Mouse (Mus musculus): ENCODE measurements around the gene Tmcc3.
"Not testable (repeated sequence)": the region's sequence is repeated elsewhere in the genome, so short reads cannot be mapped to it uniquely, and the experiment has no call there.

The Tmcc3 gene

DNA sequence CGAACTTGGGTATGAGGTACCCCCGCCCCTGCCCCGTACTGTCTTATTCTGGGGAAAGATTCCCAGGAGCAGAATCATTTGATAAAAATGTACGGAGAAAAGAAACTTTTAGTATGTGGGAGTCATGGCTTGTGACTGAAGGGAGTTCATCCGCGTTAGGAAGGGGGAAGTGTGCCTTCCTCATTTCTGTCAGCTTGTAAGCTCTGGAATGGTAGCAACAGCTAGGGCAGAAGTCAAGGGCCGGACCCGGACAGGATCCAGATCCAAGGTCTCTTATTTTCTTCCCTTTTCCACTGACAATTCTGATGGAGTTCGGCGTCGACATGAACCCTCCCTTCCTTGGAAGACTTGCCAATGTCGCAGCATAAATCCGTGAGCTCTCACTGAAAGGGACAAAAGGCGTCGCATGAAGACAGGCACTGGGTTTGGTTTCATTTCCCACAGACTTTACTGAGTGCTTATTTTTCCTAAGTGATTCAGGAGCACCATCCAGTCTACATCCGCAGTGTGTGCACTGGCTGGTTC is 193.6 kb downstream of the Tmcc3 start:
- in situ Hi-C loops (cut with MboI, MseI) = loop anchor here in 1 of 2 experiments (5.0 kb wide), 1 partner anchor 72 kb away; no protein-coding TSS in a partner anchor

DNA sequence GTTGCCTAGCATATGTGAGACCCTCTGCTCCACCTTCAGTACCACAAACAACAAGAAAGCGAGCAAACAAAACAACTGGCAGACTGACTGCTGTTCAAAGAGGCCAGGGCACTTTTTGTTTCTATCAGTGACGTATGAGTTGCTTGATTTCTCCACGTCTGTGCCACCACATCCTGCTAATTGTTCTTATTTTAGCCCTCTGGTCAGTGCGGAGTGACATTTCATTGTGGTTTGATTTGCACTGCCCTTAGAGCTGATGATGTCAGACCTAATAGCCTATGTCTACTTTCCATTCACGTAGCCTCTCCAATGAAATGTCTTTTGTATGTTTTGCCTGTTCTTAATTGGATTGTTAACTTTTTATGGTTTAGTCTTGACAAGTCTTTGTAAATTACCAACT is 197.1 kb downstream of the Tmcc3 start:
- in situ Hi-C loops (cut with MboI, MseI) = loop anchor here in 1 of 2 experiments (5.0 kb wide), 1 partner anchor 68 kb away; no protein-coding TSS in a partner anchor

DNA sequence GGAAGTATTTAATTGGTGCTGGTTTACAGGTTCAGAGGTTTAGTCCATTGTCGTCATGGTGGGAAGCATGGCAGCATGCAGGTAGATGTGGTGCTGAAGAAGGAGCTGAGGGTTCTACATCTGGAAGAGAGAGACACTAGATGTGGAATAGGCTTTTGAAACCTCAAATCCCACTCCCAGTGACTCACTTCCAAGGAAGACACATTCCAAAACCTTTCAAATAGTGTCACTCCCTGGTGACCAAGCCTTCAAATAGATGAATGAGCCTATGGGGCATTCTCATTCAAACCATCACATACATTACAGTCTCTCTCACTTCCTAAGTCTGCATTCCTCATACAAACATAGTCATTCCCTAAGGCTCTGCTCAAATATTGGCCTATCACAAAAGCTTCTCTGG is 201.0 kb downstream of the Tmcc3 start:
- in situ Hi-C loops (cut with MboI, MseI) = loop anchor here in 1 of 2 experiments (5.0 kb wide), 1 partner anchor 45 kb away; no protein-coding TSS in a partner anchor

DNA sequence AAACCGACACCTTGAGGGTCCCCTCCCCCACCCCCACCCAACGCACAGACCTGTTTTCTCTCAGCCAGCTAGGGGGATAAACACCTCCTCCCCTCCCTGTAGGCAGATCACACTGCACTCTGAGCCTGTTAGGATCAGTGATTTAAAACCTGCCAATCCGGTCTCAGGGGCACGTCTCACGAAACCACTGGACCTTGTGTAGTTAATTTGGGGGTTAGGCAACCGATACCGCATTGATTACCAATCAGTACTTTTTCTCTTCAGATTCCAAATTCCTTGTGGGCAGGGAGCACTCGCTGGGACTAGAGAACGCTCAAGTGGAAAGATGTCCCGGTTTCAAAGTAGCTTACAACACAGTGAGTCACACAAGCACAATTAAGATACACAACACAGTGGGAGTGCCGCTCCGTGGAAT is 202.3 kb downstream of the Tmcc3 start:
- in situ Hi-C loops (cut with MboI, MseI) = loop anchor here in 1 of 2 experiments (5.0 kb wide), 1 partner anchor 43 kb away; no protein-coding TSS in a partner anchor

DNA sequence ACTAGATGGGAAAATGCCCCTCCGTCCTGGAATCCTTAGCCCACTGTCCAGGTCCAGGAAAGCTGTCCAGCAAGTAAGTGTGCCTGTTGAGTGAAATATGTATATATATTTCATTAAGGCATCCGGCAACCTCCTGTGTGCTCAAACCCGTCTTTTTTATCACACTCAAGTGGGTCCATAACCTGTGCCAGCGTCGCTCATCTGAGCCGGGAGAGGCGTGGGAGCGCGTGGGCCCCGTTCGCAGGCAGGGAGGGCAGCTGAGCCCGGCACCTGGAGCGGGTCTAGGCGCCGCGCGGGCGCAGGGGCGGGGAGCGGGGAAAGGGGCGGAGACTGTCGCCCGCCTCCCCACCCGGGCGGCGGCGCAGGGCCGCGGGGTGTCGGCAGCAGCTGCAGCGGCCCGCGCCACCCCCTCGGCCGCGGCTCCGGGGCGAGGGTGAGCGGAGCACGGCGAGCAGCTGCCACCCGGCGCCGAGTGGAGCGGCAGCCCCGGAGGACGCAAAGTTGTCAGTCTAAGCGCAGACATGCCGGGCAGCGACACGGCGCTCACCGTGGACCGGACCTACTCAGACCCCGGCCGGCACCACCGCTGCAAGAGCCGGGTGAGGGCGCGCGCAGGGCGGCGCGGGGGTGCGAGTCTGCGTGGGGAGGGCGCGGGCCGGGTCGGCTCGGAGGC is 202.9 kb downstream of the Tmcc3 start:
- in situ Hi-C loops (cut with MboI, MseI) = loop anchor here in 1 of 2 experiments (5.0 kb wide), 1 partner anchor 43 kb away; no protein-coding TSS in a partner anchor

DNA sequence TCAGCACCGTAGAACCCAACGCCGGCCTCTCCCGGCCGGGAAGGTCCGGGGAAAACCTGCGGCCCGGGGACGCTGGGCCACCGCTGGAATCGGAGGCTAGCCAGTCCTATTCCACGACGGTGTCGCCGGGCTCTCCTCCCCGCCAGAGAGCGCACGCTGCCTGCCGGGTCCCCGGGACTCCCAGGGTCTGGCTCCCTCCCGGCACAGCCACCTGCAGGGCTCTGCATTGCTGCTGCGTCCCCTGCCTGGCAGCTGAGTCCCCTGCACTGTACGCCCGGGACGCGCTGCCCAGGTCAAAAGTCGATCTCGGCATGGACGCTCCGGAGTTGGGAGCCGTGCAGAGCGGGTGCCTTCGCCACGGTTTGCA is 203.4 kb downstream of the Tmcc3 start:
- in situ Hi-C loops (cut with MboI, MseI) = no loop called here

DNA sequence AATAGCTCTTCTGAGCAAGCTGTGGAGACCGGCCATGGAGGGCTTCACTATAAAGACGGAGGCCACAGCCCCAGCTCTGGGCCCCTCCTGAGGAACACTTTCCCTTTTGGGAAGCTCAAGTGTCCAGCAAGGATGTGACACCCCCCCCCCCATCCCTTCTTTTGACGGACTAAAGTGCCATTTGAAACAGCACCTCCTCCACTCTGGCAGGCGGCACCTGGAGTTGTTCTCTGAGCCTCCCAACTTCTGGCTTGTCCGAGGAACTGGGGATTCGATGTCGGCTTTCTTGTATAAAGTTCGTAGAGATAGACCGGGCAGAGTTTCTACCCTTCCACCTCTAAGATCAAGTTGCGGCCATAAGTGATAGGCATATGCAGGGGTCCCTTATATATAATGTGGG is 203.8 kb downstream of the Tmcc3 start:
- in situ Hi-C loops (cut with MboI, MseI) = no loop called here

DNA sequence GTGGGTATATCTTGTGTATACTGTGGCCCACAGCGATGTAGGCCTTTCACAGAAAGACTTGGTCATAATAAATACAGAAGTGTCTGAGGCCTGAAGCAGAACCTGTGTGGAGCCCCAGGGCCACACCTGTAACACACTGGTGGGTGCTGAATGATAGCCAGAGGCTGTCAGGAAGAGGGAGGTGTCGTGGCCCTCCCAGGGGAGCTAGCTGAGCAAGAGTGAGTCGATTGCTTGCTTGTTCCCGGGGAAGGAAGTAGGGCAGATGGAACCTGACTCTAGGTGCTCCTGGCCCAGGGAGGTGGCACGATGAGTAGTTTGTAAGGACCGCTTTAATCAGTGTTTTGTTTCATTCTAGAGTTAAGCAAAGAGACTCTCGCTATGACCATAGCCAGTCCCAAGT is 208.1 kb downstream of the Tmcc3 start:
- in situ Hi-C loops (cut with MboI, MseI) = loop anchor here (5.0 to 10.0 kb wide), 2 partner anchors 93 to 1435 kb away; partner anchors contain the start of gene Cfap54 (in 1 of the 2)

DNA sequence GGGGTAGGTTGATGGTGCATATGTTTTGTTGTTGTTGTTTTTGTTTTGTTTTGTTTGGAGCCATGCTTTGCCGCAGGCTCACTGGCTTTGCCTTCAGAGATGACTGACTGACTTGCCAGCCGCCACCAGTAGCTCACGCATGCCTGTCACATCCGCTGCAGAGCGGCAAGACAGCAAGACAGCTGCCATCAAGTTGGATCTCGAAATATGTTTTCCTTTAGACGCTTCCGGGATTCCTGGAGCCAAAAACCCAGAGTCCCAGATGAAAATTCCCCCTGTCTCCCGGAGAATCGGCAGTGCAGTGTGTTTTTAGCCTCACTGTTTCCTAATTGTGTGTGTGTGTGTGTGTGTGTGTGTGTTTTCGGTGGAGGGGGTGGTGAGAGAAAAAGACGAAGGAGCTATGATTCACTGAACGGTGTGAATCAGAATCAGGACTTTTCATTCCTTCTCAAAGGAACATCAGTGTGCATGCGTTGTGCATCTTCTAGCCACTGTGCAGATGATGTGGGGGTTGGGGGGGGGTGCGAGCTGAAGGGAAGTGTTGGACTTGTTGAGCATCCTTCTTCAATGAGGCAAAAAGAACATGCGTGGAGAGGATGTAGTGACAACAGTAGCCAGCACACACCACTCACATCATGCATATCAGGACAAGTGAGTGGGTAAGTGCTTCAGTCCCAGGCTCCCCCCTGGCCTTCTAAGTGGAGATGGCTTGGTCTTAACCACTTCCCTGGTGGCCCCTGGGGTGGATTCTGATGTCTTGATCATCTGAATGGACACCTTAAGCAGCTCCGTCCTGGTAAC is 208.8 kb downstream of the Tmcc3 start:
- in situ Hi-C loops (cut with MboI, MseI) = loop anchor here (5.0 to 10.0 kb wide), 2 partner anchors 93 to 1436 kb away; partner anchors contain the start of gene Cfap54 (in 1 of the 2)

DNA sequence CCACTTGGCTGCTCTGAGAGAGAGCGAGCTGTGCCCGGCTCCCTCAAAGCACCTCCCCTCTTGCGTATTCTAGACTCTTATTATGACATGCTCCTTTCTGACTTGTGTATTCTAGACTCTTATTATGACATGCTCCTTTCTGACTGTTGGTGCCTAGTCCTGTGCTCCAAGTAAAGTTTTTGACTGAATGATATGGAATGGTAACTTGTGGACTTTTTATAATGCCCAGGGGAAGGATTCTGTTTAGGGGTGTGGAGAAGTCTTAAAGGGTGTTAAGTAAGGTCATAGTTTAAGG is 209.3 kb downstream of the Tmcc3 start:
- in situ Hi-C loops (cut with MboI, MseI) = loop anchor here (5.0 to 10.0 kb wide), 2 partner anchors 94 to 1436 kb away; partner anchors contain the start of gene Cfap54 (in 1 of the 2)

DNA sequence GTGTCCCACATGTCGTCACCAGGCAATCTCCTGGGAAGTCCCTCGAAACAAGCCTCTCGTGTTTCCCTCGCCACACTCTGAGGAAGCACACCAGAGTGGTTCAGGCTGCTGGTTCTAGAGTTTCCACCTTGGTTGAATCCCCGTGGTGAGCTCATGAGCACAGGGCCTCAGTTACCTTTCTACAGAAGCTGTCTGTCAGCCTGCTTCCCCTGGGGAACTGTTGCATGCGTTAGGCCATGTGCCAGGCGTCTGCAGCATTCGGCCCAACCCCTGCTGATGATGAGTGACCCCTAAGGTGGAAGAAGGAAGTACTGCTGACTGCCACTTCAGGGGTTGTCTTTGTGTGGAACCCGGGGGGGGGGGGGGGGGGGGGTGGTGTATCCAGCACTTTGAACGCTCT is 210.0 kb downstream of the Tmcc3 start:
- in situ Hi-C loops (cut with MboI, MseI) = loop anchor here (5.0 to 10.0 kb wide), 2 partner anchors 94 to 1437 kb away; partner anchors contain the start of gene Cfap54 (in 1 of the 2)

DNA sequence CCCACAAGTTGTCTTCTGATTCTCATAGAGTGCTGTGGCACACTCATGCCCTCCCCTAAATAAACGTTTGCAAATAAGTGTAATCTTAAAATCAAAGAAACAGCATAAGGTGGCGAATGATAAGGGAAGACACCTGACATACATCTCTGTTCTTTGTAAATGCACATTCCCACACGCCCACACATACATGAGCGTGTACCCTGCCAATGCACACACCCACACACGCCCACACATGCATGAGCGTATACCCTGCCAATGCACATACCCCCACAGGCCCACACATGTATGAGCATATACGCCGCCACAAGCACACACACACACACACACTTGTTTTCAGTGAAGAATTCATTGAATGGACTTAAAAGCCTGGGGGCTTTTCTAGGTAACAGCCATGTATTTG is 211.5 kb downstream of the Tmcc3 start:
- in situ Hi-C loops (cut with MboI, MseI) = loop anchor here (5.0 to 10.0 kb wide), 2 partner anchors 96 to 1438 kb away; partner anchors contain the start of gene Cfap54 (in 1 of the 2)

DNA sequence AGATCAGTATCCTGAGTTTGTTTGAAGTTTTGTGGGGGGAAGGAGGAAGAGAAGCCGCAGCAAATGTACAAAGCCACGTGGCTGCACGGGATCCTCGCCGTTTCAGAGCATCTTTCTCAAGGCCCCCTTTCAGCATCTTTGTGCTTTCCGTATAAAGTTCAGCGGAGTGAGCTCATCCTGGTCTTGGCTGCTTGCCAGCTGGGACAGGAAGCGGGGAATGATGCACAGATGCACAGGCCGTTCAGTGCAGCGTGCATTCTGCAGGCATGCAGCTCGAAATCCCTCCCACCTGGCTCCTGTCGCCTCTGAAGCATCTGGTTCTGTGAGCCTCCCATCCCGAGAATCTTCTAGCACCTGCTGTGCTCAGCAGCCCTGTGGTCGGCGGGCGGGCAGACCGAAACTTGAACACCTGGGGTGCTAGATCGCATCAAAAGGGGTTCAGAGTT is 212.0 kb downstream of the Tmcc3 start:
- in situ Hi-C loops (cut with MboI, MseI) = loop anchor here (5.0 to 10.0 kb wide), 2 partner anchors 96 to 1439 kb away; partner anchors contain the start of gene Cfap54 (in 1 of the 2)

DNA sequence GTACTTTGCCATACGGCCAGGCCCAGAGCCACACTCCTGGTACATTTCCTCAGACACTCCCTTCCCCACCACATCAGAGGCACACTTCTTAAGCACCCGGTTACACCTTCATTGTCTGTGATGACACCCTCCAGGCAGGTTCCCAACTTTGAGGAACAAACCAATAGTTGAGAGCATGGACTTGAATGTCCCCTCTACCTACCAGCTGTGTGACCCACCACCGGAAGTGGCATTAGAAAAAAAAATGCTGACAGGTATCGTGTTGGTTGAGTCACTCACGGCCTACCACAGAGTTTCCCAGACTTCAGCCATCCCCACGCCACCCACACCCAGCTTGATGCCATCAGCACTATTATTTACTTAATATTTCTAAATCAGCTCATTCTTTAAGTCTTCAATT is 213.2 kb downstream of the Tmcc3 start:
- in situ Hi-C loops (cut with MboI, MseI) = loop anchor here (5.0 to 10.0 kb wide), 2 partner anchors 98 to 1440 kb away; partner anchors contain the start of gene Cfap54 (in 1 of the 2)

DNA sequence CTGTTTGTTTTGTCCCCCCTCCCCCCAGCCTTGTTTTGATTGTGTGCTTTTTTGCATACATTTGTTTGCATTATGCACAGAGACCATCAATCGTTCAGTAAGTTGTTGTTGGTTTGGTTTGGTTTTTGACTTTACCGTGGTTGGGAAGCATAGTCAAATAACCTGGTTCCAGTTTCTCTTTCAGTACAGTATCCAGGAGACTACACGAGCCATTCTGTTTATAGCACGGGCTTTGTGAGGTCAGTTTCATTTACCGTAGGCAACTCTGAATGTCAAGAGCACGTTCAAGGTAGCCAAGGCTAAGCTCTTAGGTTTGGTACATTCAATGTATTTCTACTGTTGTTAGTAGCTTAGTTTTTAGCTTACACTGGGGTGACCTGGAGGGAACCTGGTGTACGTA is 214.0 kb downstream of the Tmcc3 start:
- in situ Hi-C loops (cut with MboI, MseI) = loop anchor here in 1 of 2 experiments (10.0 kb wide), 1 partner anchor 1441 kb away; the partner anchor contains the start of gene Cfap54

DNA sequence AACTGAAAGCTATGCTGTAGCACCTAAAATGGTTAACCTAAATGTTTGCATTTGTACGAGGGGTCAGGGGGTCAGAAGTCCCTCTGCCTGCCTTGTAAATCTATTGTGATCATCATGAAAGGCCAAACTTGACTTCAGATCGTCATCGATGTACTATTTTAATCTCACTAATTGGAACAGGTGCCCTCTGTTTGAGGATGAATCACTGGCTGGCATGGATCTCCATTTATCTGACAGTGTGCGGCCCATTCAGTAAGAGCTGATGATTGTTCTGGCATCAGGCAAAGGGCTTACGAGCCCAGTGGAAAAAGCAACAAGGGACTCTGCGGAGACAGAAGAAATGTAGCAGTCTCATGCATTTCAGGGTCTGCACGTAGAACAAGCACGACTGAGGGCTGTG is 215.1 kb downstream of the Tmcc3 start:
- in situ Hi-C loops (cut with MboI, MseI) = loop anchor here in 1 of 2 experiments (10.0 kb wide), 1 partner anchor 1442 kb away; the partner anchor contains the start of gene Cfap54

DNA sequence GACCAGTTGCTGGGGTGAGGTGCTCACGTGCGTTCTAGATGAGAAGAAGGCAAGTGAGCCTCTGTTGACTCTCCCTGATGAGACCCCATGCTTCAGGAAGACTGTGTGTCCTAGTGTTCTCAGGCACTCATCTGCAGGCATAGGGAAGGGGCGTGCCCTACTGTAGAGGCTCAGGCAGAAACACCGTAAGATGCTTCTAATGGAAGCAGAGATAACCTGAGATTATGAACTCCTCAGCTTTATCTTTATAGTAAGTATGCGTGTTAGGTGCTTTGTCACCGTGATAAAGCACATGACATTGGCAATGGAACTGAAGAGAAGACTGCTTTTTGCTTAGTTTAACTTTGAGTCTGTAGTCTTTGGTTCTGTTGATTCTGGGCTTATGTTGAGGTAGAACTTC is 215.5 kb downstream of the Tmcc3 start:
- in situ Hi-C loops (cut with MboI, MseI) = loop anchor here in 1 of 2 experiments (10.0 kb wide), 1 partner anchor 1442 kb away; the partner anchor contains the start of gene Cfap54

DNA sequence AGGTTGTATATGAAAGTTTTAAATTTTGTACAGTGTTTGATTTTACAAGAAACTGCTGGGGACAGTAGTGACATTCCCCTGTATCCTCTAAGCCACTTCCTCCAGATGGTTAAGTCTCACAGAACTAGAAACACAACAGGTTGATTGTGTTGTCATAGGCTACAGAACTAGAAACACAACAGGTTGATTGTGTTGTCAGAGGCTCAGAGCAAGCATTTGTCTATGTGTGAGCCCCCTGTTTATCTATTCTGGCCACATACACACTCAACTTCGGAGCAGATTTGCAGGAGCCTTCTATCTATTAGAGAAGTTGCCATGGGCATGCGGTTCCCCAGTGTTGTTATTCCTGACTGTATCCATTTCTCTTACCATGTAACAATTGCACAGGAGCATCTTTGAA is 218.3 kb downstream of the Tmcc3 start:
- in situ Hi-C loops (cut with MboI, MseI) = no loop called here

DNA sequence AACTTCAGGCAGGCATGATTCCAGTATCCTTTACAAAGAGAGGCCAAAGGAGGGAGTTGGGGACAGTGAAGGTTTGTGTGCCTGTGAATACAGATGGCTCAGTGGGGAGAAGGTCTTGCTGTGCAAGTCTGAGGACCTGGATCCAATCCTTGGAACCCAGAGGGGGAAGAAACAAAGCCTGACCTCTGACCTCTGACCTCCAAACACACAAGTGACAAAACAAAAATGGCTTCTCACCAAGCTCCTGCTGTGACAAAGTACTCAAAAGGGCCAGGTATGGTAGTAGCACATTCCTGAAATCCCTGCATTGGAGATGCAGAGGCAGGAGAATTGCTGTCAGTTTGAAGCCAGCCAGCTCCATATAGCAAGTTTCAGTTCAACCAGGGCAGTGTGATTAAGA is 219.7 kb downstream of the Tmcc3 start:
- in situ Hi-C loops (cut with MboI, MseI) = no loop called here

DNA sequence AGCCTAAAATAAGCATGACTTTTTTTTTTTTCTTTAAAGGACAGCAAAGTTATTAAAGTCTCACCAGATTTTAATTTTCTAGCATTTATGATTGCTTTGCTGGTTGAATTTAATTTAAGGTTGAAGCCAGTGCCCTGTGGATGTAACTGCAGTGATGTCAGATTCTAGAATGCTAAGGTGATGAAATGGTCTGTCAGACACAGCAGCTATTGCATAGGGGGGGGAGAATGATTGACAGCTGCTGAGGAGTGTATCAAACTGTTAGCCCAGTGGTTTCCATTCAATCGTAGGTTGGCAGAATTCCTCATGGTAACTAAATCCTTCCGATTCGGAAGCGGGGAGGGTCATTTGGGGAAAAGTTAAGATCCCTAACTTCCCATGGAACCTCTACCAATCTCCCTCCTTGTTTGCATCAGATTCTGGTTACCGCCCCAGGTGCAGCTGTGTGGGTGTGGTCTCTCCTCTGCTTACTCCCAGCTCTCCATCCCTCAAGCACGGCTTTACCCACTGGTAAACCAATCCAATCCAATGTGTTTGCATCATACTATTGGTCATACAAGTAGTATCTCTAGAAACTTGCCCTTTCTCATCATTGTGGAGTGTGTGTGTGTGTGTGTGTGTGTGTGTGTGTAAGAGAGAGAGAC is 221.5 kb downstream of the Tmcc3 start:
- in situ Hi-C loops (cut with MboI, MseI) = no loop called here

DNA sequence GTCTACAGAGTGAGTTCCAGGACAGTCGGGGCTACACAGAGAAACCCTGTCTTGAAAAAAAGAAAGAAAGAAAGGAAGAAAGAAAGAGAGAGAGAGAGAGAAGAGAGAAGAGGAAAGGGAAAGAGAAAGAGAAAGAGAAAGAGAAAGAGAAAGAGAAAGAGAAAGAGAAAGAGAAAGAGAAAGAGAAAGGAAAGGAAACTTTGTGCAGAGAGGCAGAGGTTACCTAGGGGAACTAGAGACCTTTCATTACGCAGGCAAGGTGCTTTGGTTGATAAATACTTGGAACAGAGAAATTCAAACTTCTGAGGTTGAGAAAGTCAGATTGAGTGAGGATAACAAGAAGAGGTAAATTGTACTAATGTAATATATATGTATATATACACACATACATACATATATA is 226.9 kb downstream of the Tmcc3 start:
- in situ Hi-C loops (cut with MboI, MseI) = not testable (repeated sequence)
